Mouse (Mus musculus) cerebellum, adult 9-11 months (tissue): ENCODE results near the gene 5330417C22Rik.

Source experiments
- DNase-seq: peaks from one replicate; pipeline ENCODE4 v3.0.0; 2022

The 5330417C22Rik gene

DNA sequence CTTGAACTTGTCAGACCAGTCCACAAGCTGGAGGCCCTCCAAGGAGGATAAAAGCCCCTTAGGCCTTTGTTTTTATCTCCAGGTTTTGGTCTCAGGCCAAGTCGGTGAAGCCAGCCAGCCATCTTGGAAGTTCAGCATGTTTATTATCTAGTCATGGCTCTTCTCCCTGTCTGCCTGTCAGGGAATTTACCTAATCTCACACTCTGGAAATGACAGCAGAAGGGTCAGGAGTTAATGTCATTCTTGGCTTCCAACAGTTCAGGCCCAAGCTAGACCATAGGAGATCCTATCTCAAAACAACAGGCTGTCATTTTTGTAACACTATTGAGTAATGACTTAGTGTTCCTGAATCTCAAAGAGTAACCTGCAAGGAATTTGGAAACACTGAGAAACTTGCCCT, 82.2 kb downstream of the 5330417C22Rik start:
- DNase-seq = no peak

DNA sequence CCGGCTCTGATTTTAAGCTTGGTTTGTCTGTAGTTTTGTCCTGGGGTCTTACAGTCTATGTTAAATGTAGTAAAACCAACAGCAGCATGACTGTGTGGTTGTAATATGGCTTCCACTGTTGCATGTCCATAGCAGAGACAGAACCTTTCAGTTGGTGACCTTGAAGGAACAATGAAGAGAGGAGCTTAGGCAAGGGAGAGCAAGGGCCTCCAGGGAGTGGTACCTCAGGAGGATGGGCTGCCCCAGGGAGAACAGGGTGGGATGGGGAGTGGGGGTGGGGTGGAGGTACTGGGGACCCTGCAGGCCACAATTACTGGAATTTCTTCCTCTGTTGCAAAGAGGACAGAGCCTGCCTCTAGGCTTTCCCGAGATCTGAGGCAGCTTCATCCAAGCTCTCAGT, 84.4 kb downstream of the 5330417C22Rik start:
- DNase-seq = no peak

- no peak for DNase-seq
Observed at GRCm38 (mm10) chr3:108445366-108445705, 91.0 kb downstream of the 5330417C22Rik start.

GRCm38 (mm10) chr3:108444698-108445365, 91.5 kb downstream of the 5330417C22Rik start, which contains the start of gene Sars:
Gene Sars, minus strand, starts transcription at chr3:108445209.
- DNase-seq = peak; percentile 92

- peak; percentile 42 for DNase-seq
Observed at GRCm38 (mm10) chr3:108444029-108444428, 92.3 kb downstream of the 5330417C22Rik start.

DNA sequence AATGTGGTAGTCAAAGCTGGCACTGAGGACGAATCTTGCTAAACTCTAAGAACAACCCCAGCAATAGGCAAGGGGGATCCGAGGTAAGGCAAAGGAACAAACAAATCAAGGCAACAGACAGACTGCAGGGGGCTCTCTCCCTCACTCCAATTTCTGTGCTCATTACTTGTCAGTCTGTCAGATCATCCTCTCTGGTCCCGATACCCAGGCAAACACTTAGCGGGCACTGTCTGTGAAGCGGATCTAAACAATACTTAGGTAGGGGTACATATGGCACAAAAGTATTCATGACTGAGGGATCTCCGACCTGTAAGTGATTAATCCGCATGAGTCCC, 100.0 kb downstream of the 5330417C22Rik start:
- DNase-seq = no peak

GRCm38 (mm10) chr3:108435701-108436379, 100.5 kb downstream of the 5330417C22Rik start:
- no peak for DNase-seq

DNA sequence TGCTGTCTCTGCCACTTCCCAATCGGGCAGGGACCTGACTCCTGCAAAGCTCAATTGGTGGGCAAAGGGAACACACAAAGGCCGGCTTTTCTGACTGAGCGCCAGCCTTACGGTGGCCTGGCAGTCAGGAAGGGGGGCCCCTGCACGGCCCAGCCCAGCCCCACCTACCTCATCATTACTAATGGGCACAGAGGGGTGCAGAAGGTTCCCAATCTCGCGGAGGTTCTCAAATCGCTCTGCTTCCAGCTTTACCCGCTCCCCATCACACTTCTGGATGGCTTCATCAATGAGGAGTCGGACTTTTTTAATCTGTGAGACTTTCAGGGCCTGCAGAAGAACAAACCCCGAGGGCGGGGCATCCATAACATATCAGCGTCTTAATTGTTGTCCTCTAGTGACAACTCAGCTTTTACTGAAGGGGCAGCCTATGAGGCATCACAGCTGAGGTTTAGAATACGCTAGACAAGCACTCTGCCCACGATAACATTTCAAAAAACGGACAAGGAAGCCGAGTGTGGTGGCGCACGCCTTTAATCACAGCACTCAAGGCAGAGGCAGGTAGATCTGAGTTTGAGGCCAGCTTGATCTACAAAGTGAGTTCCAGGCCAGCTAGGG, 102.3 kb downstream of the 5330417C22Rik start:
- DNase-seq = no peak

GRCm38 (mm10) chr3:108433188-108433880, 103.0 kb downstream of the 5330417C22Rik start:
- no peak for DNase-seq

- DNase-seq = no peak
Observed at GRCm38 (mm10) chr3:108432542-108433187, 103.7 kb downstream of the 5330417C22Rik start.

DNA sequence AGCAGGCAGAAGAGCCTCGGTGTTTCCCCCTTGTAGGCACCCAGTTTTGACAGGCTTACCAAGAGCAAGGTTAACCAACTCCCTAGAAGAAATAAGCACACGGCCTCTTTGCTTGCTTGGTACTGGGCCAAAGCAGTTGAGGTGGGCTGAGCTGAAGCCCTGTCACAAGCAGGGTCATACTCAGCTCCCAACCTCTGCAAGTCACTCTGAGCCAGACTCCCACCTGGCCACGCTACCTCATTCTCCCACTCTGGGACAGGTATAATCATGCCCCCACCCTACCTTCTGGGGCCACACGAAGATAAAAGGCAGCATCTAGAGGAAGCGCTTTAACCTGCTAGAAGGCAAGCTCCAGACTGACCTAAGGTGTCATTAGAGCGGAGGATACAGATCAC, 110.7 kb downstream of the 5330417C22Rik start:
- no peak for DNase-seq

- DNase-seq = no peak
Observed at GRCm38 (mm10) chr3:108424944-108425623, 111.3 kb downstream of the 5330417C22Rik start.

- peak; percentile 81 for DNase-seq
Observed at GRCm38 (mm10) chr3:108423844-108424801, 112.2 kb downstream of the 5330417C22Rik start.

DNA sequence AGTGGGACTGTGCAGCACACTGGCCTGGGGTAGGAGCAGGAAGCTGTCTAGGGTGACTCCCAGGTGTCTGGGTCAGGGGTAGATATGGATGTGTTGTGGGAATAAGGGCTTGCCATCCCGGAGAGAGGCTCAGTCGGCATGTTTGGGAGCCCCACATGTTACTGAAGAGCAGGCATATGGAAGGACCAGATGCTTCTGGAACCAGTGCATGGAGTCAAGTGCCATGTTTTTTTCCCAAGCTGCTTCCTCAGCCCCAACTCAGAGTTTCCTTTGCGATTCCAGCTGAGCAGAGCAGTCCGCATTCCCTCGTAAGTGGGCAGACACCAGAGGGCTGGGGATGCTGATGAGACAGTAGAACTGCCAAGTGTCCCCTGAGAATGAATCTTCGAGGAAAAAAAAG, 113.3 kb downstream of the 5330417C22Rik start:
- DNase-seq = no peak

GRCm38 (mm10) chr3:108415831-108416223, 120.5 kb downstream of the 5330417C22Rik start:
- DNase-seq = peak; percentile 86

DNA sequence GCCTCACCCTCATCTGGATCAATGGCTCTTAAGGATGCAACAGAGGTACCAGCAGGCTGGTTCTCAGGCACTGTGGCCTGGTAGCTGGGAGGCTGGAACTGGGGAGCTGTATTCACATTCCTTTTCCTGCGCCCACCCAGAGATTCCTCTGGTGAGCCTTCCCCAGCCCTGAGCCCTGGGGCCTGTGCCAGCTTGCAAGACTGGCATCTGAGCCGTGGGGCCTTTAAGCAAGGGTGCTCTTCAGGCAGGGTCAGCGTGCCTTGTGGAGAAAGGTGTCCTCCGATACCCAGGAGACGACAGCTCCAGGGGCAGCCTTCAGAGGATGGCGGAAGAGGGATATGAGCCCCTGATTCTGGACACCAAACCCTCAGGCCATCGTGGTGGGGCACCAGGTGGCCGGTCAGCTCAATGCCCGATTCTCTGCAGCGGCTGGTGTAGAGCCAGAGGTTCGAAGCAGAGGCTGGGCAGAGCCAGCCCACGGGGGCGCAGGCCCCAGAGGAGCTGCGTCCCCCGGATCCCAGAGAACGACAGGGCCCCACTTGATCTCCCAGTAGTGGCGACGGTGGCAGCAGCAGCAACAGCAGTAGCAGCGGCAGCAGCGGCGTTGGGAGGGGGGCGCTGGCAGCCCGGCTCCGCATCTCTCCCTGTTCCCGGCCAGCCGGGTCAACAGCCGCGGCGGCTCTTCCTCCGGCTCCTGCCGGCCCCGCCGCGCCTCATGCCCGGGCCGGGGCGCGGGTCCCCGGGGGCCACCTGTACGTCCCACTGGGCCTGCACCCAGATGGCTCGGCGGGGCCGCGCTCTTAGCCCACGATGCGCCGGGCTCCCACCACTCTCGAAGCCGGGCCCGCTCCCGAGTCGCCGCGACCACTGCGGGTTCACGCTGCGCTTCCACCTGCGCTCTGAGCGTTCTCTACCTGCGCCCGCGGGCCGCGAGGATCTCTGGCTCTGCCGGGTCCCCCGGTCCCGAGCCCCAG, 121.2 kb downstream of the 5330417C22Rik start, which contains the start of gene Celsr2:
Celsr2 (minus strand) TSS at position 696 of the 974 bp plus-strand sequence.
- DNase-seq = peak; percentile 49

- peak; percentile 39 for DNase-seq
Observed at GRCm38 (mm10) chr3:108413634-108414360, 122.5 kb downstream of the 5330417C22Rik start.

DNA sequence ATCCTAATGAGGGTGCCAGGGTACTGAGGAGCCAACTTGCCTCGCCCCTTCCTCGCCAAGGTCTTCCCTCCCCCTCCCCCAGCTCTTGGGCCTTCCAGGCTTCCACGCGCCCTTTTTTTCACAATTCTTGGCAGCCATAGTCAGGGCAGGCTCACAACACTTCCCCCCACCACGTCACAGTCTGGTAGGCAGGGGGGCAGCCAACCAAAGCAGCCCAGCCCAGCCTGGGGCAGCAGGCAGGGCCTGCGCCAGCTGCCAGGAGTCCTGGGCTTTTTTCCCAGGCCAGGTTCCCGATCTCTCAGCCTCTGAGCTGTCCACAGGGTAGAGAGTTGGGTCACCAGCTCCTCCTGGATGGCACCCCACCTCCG, 124.6 kb downstream of the 5330417C22Rik start:
- DNase-seq = peak; percentile 88
